Comparison of ENCODE assay signal across 18 mouse cellular contexts in the genomic region with DNA sequence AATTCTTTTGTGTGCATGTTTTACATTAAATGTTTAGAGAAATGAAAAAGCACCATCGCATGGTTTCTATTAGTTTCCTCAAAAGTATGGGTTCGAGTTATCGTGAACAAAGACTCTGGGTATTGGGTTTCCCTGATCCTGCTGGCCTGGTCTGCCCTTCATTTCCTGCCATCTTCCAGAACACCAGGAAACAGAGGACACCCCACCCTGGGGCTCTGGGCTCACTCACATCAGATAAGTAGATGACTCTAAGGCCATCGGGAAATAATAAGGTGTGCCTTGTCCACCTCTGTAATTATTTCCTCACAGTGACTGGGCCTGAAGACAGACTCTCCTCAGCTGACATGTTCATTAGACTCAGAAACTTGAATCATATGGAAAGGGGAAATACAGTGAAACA.
"Had no signal": no experiment of that assay in that cellular context is flagged by ENCODE, and none has a peak within 500 bp of the region (broad histone marks: within the 10 kb centered on the region; RNA-seq: fewer than 3 reads in every experiment).

No protein-coding gene starts in this region.

- H3K4me1 ChIP-seq: limb, embryonic 13.5 days; liver, embryonic 12.5 days; liver, embryonic 15.5 days; lung, embryonic 15.5 days; megakaryocyte, embryonic 14.5 days had no signal

- H3K27ac ChIP-seq: kidney, embryonic 15.5 days; limb, embryonic 13.5 days; liver, embryonic 12.5 days; liver, embryonic 15.5 days; lung, embryonic 15.5 days had no signal

- H3K4me2 ChIP-seq: kidney, embryonic 15.5 days; limb, embryonic 13.5 days; liver, embryonic 12.5 days; liver, embryonic 15.5 days; lung, embryonic 15.5 days; midbrain, embryonic 11.5 days had no signal

- H3K9me3 ChIP-seq: kidney, embryonic 15.5 days; limb, embryonic 13.5 days; liver, embryonic 12.5 days; liver, embryonic 15.5 days; lung, embryonic 15.5 days had no signal

- H3K36me3 ChIP-seq: kidney, embryonic 15.5 days; limb, embryonic 13.5 days; liver, embryonic 12.5 days; liver, embryonic 15.5 days; lung, embryonic 15.5 days had no signal

- H3K4me3 ChIP-seq: kidney, embryonic 15.5 days; limb, embryonic 13.5 days; liver, embryonic 12.5 days; liver, embryonic 15.5 days; lung, embryonic 15.5 days; megakaryocyte, embryonic 14.5 days had no signal

- DNase-seq: kidney, postnatal 10 days; kidney, postnatal 36 days; layer of hippocampus, postnatal 36 days; left cerebral cortex, postnatal 4 days; liver; lung, adult 18-20 months; lung, postnatal 10 days; lung, postnatal 36 days; midbrain, embryonic 14.5 days; thymus, adult 18-20 months; thymus, postnatal 36 days had no signal

- H3K9ac ChIP-seq: kidney, embryonic 15.5 days; limb, embryonic 13.5 days; liver, embryonic 12.5 days; liver, embryonic 15.5 days; lung, embryonic 15.5 days had no signal

- H3K27me3 ChIP-seq: kidney, embryonic 15.5 days; limb, embryonic 13.5 days; liver, embryonic 12.5 days; liver, embryonic 15.5 days; lung, embryonic 15.5 days had no signal

- ATAC-seq: liver, embryonic 12.5 days had no signal
